Mouse (Mus musculus): Measurements from ENCODE around the gene Ankrd44.

DNA sequence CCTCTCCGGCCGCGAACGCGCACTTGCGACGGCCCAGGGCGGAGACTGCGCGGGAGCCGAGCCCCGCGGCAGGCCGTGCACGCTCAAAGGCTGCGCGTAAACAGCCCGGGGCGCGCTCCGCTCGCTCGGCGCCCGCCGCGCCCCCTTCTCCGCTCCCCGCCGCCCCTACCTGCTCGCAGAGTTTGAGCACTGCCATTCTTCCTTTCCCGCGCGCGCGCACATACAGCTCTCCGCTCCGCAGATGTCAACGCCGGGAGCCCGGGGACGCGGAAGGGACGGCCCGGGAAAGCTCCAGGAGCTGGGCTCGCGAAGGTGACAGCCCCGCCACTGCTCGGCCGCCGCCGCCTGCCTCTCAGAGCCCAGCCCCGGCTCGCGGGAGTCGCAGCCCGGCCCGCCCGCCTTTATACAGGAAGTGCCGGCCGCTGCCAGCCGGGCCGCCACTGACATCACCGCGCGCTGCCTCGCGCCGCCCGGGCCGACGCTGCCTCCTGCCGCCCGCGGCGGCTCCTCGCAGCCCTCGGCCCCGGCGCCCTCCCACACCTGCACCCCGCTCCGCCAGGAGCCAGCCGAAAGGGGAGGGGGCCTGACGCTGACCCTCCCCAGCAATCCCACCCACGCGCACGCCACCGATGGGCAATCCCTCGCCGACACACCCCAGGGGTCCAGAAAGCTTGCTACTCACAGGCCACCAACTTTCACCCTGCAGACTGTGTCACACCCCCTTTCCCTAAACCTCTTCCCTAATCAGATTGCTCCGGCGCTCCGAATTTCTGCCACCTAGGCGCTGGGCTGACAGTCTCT, at the start of gene Ankrd44:
- TF ChIP-seq CTCF (IDR thresholded peaks at IDR 0.05; ENCODE audit: low read depth, low read length): peak; percentile 1
- TF ChIP-seq POLR2A (IDR thresholded peaks at IDR 0.05; ENCODE audit: insufficient read depth, low read length): no peak

Measured in ES-Bruce4 (cell line).